Mouse (Mus musculus) testis, adult 2 months (tissue): ENCODE results near the gene Arhgef18.

ENCODE experiments used
- CTCF ChIP-seq: fragments of 200-500 bp; IDR thresholded peaks from 2 replicates; pipeline ENCODE4 v1.5.1; 2012; ENCODE audit warnings: low read depth, mild to moderate bottlenecking, inconsistent platforms, low read length, moderate library complexity; ENCODE audit not compliant: control insufficient read depth, insufficient read depth, insufficient replicate concordance
- POLR2A ChIP-seq: fragments of 200-500 bp; IDR thresholded peaks from 2 replicates; pipeline ENCODE4 v1.6.1; 2012; ENCODE audit warnings: low read depth, mild to moderate bottlenecking, inconsistent platforms, low read length, moderate library complexity; ENCODE audit not compliant: control insufficient read depth

DNA sequence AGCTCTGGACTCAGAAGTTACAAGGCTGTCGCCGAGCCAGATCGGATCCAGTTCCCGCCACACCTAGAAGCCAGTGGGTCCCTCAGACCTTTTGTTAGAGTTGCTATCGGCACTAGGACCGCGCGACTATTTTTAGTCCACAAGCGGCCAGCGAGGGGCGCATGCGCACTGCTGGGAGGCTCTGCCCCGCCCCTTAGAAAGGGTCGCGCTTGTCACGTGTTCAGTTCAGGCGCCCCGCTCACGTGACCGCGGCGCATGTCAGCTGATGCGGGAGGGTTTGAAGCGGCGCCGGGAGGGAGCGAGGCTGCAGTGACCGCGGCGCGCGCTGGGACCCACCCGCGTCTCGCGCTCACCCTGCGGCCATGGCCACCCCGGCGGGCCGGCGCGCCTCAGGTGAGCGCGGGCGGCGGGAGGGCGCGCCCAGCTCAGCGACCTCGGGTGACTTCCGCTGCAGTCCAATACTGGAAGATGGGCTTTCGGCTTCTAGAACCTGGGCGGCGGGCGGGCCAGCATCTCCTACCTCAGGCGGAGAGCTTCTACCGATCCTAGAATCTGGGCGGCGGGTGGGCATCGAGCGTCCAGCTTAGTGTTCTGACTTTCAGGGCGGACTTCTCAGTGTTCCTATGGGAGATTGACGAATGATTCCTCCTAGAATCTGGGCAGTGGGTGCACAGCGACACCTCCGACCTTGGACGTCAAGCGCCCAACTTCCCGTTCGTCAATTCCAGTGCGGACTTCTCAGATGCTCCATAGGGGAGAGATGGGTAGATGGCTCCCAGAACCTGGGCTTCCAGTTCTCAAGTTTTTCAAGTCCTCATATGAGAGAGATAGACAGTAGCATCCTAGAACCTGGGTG, 107.7 kb downstream of the Arhgef18 start, which contains the start of gene Mcoln1:
- TF ChIP-seq CTCF = no peak
- TF ChIP-seq POLR2A = peak; percentile 77
